Mouse (Mus musculus) embryonic fibroblast, embryonic 13.5 days (primary cell): ENCODE results near the gene Adipoq.

Experiments
- CTCF ChIP-seq: IDR thresholded peaks from 2 replicates; pipeline ENCODE4 v1.5.1; 2011; ENCODE audit warnings: mild to moderate bottlenecking, control low read depth, low read length, moderate library complexity, borderline replicate concordance; ENCODE audit not compliant: insufficient read depth
- POLR2A ChIP-seq: IDR thresholded peaks from 2 replicates; pipeline ENCODE4 v1.6.1; 2011; ENCODE audit warnings: low read depth, mild to moderate bottlenecking, control low read depth, low read length, moderate library complexity

DNA sequence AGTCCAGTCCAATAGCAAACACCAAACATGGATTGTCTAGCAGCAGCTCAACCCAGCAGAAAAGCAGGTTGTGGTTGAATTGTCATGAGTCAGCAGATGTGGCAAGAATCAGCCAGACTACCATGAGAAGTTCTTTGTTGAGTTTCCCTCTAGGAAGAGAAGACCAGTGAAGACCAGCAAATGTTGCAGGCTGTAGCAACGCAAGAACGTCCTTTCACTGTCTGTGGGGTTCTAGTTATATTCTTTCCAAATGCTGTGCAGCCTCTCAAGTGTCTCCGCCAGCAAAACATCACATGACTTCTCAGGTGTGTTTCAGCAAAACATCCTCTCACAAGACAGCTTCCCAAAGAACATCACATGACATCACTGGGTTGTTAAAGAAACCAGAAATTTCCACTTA is 24.5 kb downstream of the Adipoq start:
- TF ChIP-seq POLR2A (no peak), CTCF (no peak)
